Mouse (Mus musculus): ENCODE measurements at regions not wholly inside any gene's neighbourhood (a gene's known extent, or its start where the extent isn't known, plus 50 kb on each side); places are given as distances from the start of the nearest gene placed in this dataset.

- Histone ChIP-seq H3K9ac (ENCODE audit: low read length) (no peak overlapping the region), H3K36me3 (ENCODE audit: control insufficient read depth, insufficient read depth) (no peaks in the 10 kb centered on the region), H3K4me1 (ENCODE audit: control insufficient read depth, insufficient read depth, low read length) (no peaks in the 10 kb centered on the region), H3K4me2 (ENCODE audit: low read depth, low read length) (no peak overlapping the region), H3K9me3 (replicated peaks; ENCODE audit: control insufficient read depth, low read length) (no peaks in the 10 kb centered on the region), H3K4me3 (ENCODE audit: low read length) (no peak overlapping the region), H3K27me3 (ENCODE audit: control insufficient read depth, insufficient read depth, low read length) (no peaks in the 10 kb centered on the region), H3K27ac (ENCODE audit: low read length) (no peak overlapping the region)
- WGBS, result 48% methylated on average over 6 of the region's 6 CpGs
- ATAC-seq (replicated peaks; ENCODE audit: extremely low read depth, insufficient read depth, low FRiP score), result no peak
Observed at GRCm38 (mm10) chr19:56065730-56066129, 221.2 kb upstream of the Habp2 start.

GRCm38 (mm10) chr19:56068165-56068564, 218.8 kb upstream of the Habp2 start:
- no peak overlapping the region for H3K27ac ChIP-seq (ENCODE audit: low read length)
- no peak overlapping the region for H3K4me3 ChIP-seq (ENCODE audit: low read length)
- no peak overlapping the region for H3K4me2 ChIP-seq (ENCODE audit: low read depth, low read length)
- no peak for ATAC-seq (replicated peaks; ENCODE audit: extremely low read depth, insufficient read depth, low FRiP score)
- WGBS, result 61% methylated on average over 8 of the region's 8 CpGs
- H3K9ac ChIP-seq (ENCODE audit: low read length), result no peak overlapping the region
- H3K27me3 ChIP-seq (ENCODE audit: control insufficient read depth, insufficient read depth, low read length), result no peaks in the 10 kb centered on the region
- no peaks in the 10 kb centered on the region for H3K36me3 ChIP-seq (ENCODE audit: control insufficient read depth, insufficient read depth)
- no peaks in the 10 kb centered on the region for H3K9me3 ChIP-seq (replicated peaks; ENCODE audit: control insufficient read depth, low read length)
- no peaks in the 10 kb centered on the region for H3K4me1 ChIP-seq (ENCODE audit: control insufficient read depth, insufficient read depth, low read length)

GRCm38 (mm10) chr19:56068854-56069253, 218.1 kb upstream of the Habp2 start:
- H3K36me3 ChIP-seq (ENCODE audit: control insufficient read depth, insufficient read depth), result no peaks in the 10 kb centered on the region
- no peak for ATAC-seq (replicated peaks; ENCODE audit: extremely low read depth, insufficient read depth, low FRiP score)
- no peak overlapping the region for H3K9ac ChIP-seq (ENCODE audit: low read length)
- 51% methylated on average over 12 of the region's 12 CpGs for WGBS
- no peak overlapping the region; the same call in 1 of the 2 replicates for H3K4me3 ChIP-seq (ENCODE audit: low read length)
- peak overlapping the region; percentile 11 for H3K4me2 ChIP-seq (ENCODE audit: low read depth, low read length)
- no peaks in the 10 kb centered on the region for H3K27me3 ChIP-seq (ENCODE audit: control insufficient read depth, insufficient read depth, low read length)
- H3K4me1 ChIP-seq (ENCODE audit: control insufficient read depth, insufficient read depth, low read length), result no peaks in the 10 kb centered on the region
- H3K9me3 ChIP-seq (replicated peaks; ENCODE audit: control insufficient read depth, low read length), result no peaks in the 10 kb centered on the region
- no peak overlapping the region for H3K27ac ChIP-seq (ENCODE audit: low read length)

GRCm38 (mm10) chr19:56069266-56069665, 217.7 kb upstream of the Habp2 start:
- 50% methylated on average over 10 of the region's 10 CpGs for WGBS
- H3K4me2 ChIP-seq (ENCODE audit: low read depth, low read length), result no peak overlapping the region
- ATAC-seq (replicated peaks; ENCODE audit: extremely low read depth, insufficient read depth, low FRiP score), result no peak

GRCm38 (mm10) chr19:56071340-56071739, 215.6 kb upstream of the Habp2 start:
- Histone ChIP-seq H3K9ac (ENCODE audit: low read length) (no peak overlapping the region), H3K9me3 (replicated peaks; ENCODE audit: control insufficient read depth, low read length) (no peaks in the 10 kb centered on the region), H3K27ac (ENCODE audit: low read length) (no peak overlapping the region), H3K36me3 (ENCODE audit: control insufficient read depth, insufficient read depth) (no peaks in the 10 kb centered on the region), H3K27me3 (ENCODE audit: control insufficient read depth, insufficient read depth, low read length) (no peaks in the 10 kb centered on the region), H3K4me3 (ENCODE audit: low read length) (no peak overlapping the region), H3K4me2 (ENCODE audit: low read depth, low read length) (no peak overlapping the region), H3K4me1 (ENCODE audit: control insufficient read depth, insufficient read depth, low read length) (no peaks in the 10 kb centered on the region)
- ATAC-seq (replicated peaks; ENCODE audit: extremely low read depth, insufficient read depth, low FRiP score), result no peak
- 61% methylated on average over 4 of the region's 4 CpGs for WGBS

More at GRCm38 (mm10) chr19:56069266-56069665, 217.7 kb upstream of the Habp2 start:
- H3K9me3 ChIP-seq (replicated peaks; ENCODE audit: control insufficient read depth, low read length), result no peaks in the 10 kb centered on the region
- no peak overlapping the region for H3K9ac ChIP-seq (ENCODE audit: low read length)
- H3K27ac ChIP-seq (ENCODE audit: low read length), result no peak overlapping the region
- no peak overlapping the region for H3K4me3 ChIP-seq (ENCODE audit: low read length)
- H3K27me3 ChIP-seq (ENCODE audit: control insufficient read depth, insufficient read depth, low read length), result no peaks in the 10 kb centered on the region
- no peaks in the 10 kb centered on the region for H3K4me1 ChIP-seq (ENCODE audit: control insufficient read depth, insufficient read depth, low read length)
- no peaks in the 10 kb centered on the region for H3K36me3 ChIP-seq (ENCODE audit: control insufficient read depth, insufficient read depth)

- no peaks in the 10 kb centered on the region for H3K27me3 ChIP-seq (ENCODE audit: control insufficient read depth, insufficient read depth, low read length)
- 70% methylated on average over 8 of the region's 8 CpGs for WGBS
- no peak for ATAC-seq (replicated peaks; ENCODE audit: extremely low read depth, insufficient read depth, low FRiP score)
Observed at GRCm38 (mm10) chr19:56076128-56076527, 210.8 kb upstream of the Habp2 start.

GRCm38 (mm10) chr19:56077491-56077890, 209.4 kb upstream of the Habp2 start:
- H3K27me3 ChIP-seq (ENCODE audit: control insufficient read depth, insufficient read depth, low read length), result no peaks in the 10 kb centered on the region
- H3K36me3 ChIP-seq (ENCODE audit: control insufficient read depth, insufficient read depth), result no peaks in the 10 kb centered on the region
- 62% methylated on average over 8 of the region's 8 CpGs for WGBS
- H3K27ac ChIP-seq (ENCODE audit: low read length), result no peak overlapping the region
- no peaks in the 10 kb centered on the region for H3K4me1 ChIP-seq (ENCODE audit: control insufficient read depth, insufficient read depth, low read length)
- H3K9me3 ChIP-seq (replicated peaks; ENCODE audit: control insufficient read depth, low read length), result no peaks in the 10 kb centered on the region
- no peak overlapping the region for H3K4me3 ChIP-seq (ENCODE audit: low read length)
- H3K9ac ChIP-seq (ENCODE audit: low read length), result no peak overlapping the region
- no peak for ATAC-seq (replicated peaks; ENCODE audit: extremely low read depth, insufficient read depth, low FRiP score)
- H3K4me2 ChIP-seq (ENCODE audit: low read depth, low read length), result no peak overlapping the region

More at GRCm38 (mm10) chr19:56076128-56076527, 210.8 kb upstream of the Habp2 start:
- Histone ChIP-seq H3K4me2 (ENCODE audit: low read depth, low read length) (no peak overlapping the region), H3K9ac (ENCODE audit: low read length) (no peak overlapping the region), H3K4me1 (ENCODE audit: control insufficient read depth, insufficient read depth, low read length) (no peaks in the 10 kb centered on the region), H3K4me3 (ENCODE audit: low read length) (no peak overlapping the region), H3K27ac (ENCODE audit: low read length) (no peak overlapping the region), H3K36me3 (ENCODE audit: control insufficient read depth, insufficient read depth) (no peaks in the 10 kb centered on the region), H3K9me3 (replicated peaks; ENCODE audit: control insufficient read depth, low read length) (no peaks in the 10 kb centered on the region)

- ATAC-seq (replicated peaks; ENCODE audit: extremely low read depth, insufficient read depth, low FRiP score), result no peak
- Histone ChIP-seq H3K36me3 (ENCODE audit: control insufficient read depth, insufficient read depth) (no peaks in the 10 kb centered on the region), H3K4me2 (ENCODE audit: low read depth, low read length) (no peak overlapping the region), H3K9ac (ENCODE audit: low read length) (no peak overlapping the region), H3K4me1 (ENCODE audit: control insufficient read depth, insufficient read depth, low read length) (no peaks in the 10 kb centered on the region), H3K4me3 (ENCODE audit: low read length) (no peak overlapping the region), H3K27me3 (ENCODE audit: control insufficient read depth, insufficient read depth, low read length) (no peaks in the 10 kb centered on the region), H3K27ac (ENCODE audit: low read length) (no peak overlapping the region), H3K9me3 (replicated peaks; ENCODE audit: control insufficient read depth, low read length) (peaks cover 11% of the 10 kb centered on the region)
- 87% methylated on average over 7 of the region's 7 CpGs for WGBS
Observed at GRCm38 (mm10) chr19:56086413-56087083, 200.4 kb upstream of the Habp2 start.

- H3K9ac ChIP-seq (ENCODE audit: low read length), result no peak overlapping the region
- H3K4me1 ChIP-seq (ENCODE audit: control insufficient read depth, insufficient read depth, low read length), result no peaks in the 10 kb centered on the region
- H3K9me3 ChIP-seq (replicated peaks; ENCODE audit: control insufficient read depth, low read length), result peaks cover 11% of the 10 kb centered on the region
- no peak overlapping the region for H3K4me3 ChIP-seq (ENCODE audit: low read length)
- no peaks in the 10 kb centered on the region for H3K27me3 ChIP-seq (ENCODE audit: control insufficient read depth, insufficient read depth, low read length)
- H3K4me2 ChIP-seq (ENCODE audit: low read depth, low read length), result no peak overlapping the region
- ATAC-seq (replicated peaks; ENCODE audit: extremely low read depth, insufficient read depth, low FRiP score), result no peak
- H3K27ac ChIP-seq (ENCODE audit: low read length), result no peak overlapping the region
- WGBS, result 79% methylated on average over 6 of the region's 6 CpGs
- no peaks in the 10 kb centered on the region for H3K36me3 ChIP-seq (ENCODE audit: control insufficient read depth, insufficient read depth)
Observed at GRCm38 (mm10) chr19:56087127-56087526, 199.8 kb upstream of the Habp2 start.
